Mouse (Mus musculus): ENCODE data around the gene Phldb2. TPM values are rescaled to one million over a fixed set of nuclear protein-coding genes. Genes with fewer than 3 reads are reported as not detected.
A peak's percentile ranks its signal among the peaks of the same experiment; 100 is the strongest.

Gene Phldb2
- polyA plus RNA-seq, 1 experiment from 2014 or later, result 24.3 TPM

GRCm38 (mm10) chr16:45831094-45831872 lies 122.1 kb downstream of the Phldb2 start:
- Histone ChIP-seq H3K4me1 (replicated peaks; ENCODE audit: control insufficient read depth, insufficient read depth, low read length) (peaks cover 20% of the 10 kb centered on the region), H3K9me3 (ENCODE audit: control insufficient read depth, low read length) (no peaks in the 10 kb centered on the region), H3K4me2 (peak overlapping the region; percentile 17), H3K27me3 (replicated peaks; ENCODE audit: control insufficient read depth, insufficient read depth, low read length) (no peaks in the 10 kb centered on the region), H3K4me3 (ENCODE audit: low read depth, low read length) (no peak overlapping the region), H3K36me3 (ENCODE audit: control insufficient read depth, insufficient read depth, low read length) (no peaks in the 10 kb centered on the region), H3K9ac (ENCODE audit: low read depth, low read length) (no peak overlapping the region), H3K27ac (ENCODE audit: low read depth, low read length) (peak overlapping the region; percentile 54; the same call in 1 of the 2 replicates)
- DNase-seq (ENCODE audit: low spot score) (no peak), ATAC-seq (replicated peaks; ENCODE audit: low FRiP score) (no peak)
- 49% methylated on average over 4 of the region's 4 CpGs for WGBS

- no peak for DNase-seq (ENCODE audit: low spot score)
- 69% methylated on average over 11 of the region's 11 CpGs for WGBS
Measured at GRCm38 (mm10) chr16:45830096-45830866, 123.1 kb downstream of the Phldb2 start.

GRCm38 (mm10) chr16:45825309-45825708 lies 128.1 kb downstream of the Phldb2 start:
- H3K9ac ChIP-seq (ENCODE audit: low read depth, low read length), result no peak overlapping the region
- no peak overlapping the region for H3K27ac ChIP-seq (ENCODE audit: low read depth, low read length)
- H3K4me1 ChIP-seq (replicated peaks; ENCODE audit: control insufficient read depth, insufficient read depth, low read length), result peaks cover 3% of the 10 kb centered on the region; the same call in 1 of the 2 replicates
- ATAC-seq (replicated peaks; ENCODE audit: low FRiP score) (no peak), DNase-seq (ENCODE audit: low spot score) (no peak)
- peaks cover 3% of the 10 kb centered on the region; the same call in 1 of the 2 replicates for H3K36me3 ChIP-seq (ENCODE audit: control insufficient read depth, insufficient read depth, low read length)
- 89% methylated on average over 10 of the region's 10 CpGs for WGBS
- H3K4me3 ChIP-seq (ENCODE audit: low read depth, low read length), result no peak overlapping the region
- H3K9me3 ChIP-seq (ENCODE audit: control insufficient read depth, low read length), result no peaks in the 10 kb centered on the region
- no peaks in the 10 kb centered on the region for H3K27me3 ChIP-seq (replicated peaks; ENCODE audit: control insufficient read depth, insufficient read depth, low read length)
- no peak overlapping the region for H3K4me2 ChIP-seq

More at GRCm38 (mm10) chr16:45830096-45830866, 123.1 kb downstream of the Phldb2 start:
- H3K4me2 ChIP-seq, result no peak overlapping the region; the same call in 1 of the 2 replicates
- H3K36me3 ChIP-seq (ENCODE audit: control insufficient read depth, insufficient read depth, low read length), result peaks cover under 1% of the 10 kb centered on the region; the same call in 1 of the 2 replicates
- H3K9me3 ChIP-seq (ENCODE audit: control insufficient read depth, low read length), result no peaks in the 10 kb centered on the region
- peak overlapping the region; percentile 48; the same call in 1 of the 2 replicates for H3K27ac ChIP-seq (ENCODE audit: low read depth, low read length)
- no peaks in the 10 kb centered on the region for H3K27me3 ChIP-seq (replicated peaks; ENCODE audit: control insufficient read depth, insufficient read depth, low read length)
- H3K4me1 ChIP-seq (replicated peaks; ENCODE audit: control insufficient read depth, insufficient read depth, low read length), result peaks cover 20% of the 10 kb centered on the region
- no peak overlapping the region for H3K9ac ChIP-seq (ENCODE audit: low read depth, low read length)
- H3K4me3 ChIP-seq (ENCODE audit: low read depth, low read length), result no peak overlapping the region
- ATAC-seq (replicated peaks; ENCODE audit: low FRiP score), result peak; percentile 39; the same call in 1 of the 2 replicates

GRCm38 (mm10) chr16:45824025-45824424 lies 129.4 kb downstream of the Phldb2 start:
- no peaks in the 10 kb centered on the region for H3K9me3 ChIP-seq (ENCODE audit: control insufficient read depth, low read length)
- WGBS, result 66% methylated on average over 4 of the region's 4 CpGs
- H3K36me3 ChIP-seq (ENCODE audit: control insufficient read depth, insufficient read depth, low read length), result peaks cover 3% of the 10 kb centered on the region; the same call in 1 of the 2 replicates
- no peaks in the 10 kb centered on the region for H3K4me1 ChIP-seq (replicated peaks; ENCODE audit: control insufficient read depth, insufficient read depth, low read length)
- DNase-seq (ENCODE audit: low spot score) (no peak), ATAC-seq (replicated peaks; ENCODE audit: low FRiP score) (no peak)
- no peak overlapping the region for H3K9ac ChIP-seq (ENCODE audit: low read depth, low read length)
- no peak overlapping the region for H3K4me3 ChIP-seq (ENCODE audit: low read depth, low read length)
- no peaks in the 10 kb centered on the region for H3K27me3 ChIP-seq (replicated peaks; ENCODE audit: control insufficient read depth, insufficient read depth, low read length)
- no peak overlapping the region for H3K4me2 ChIP-seq
- no peak overlapping the region for H3K27ac ChIP-seq (ENCODE audit: low read depth, low read length)

GRCm38 (mm10) chr16:45819911-45820310 lies 133.5 kb downstream of the Phldb2 start:
- Histone ChIP-seq H3K9me3 (ENCODE audit: control insufficient read depth, low read length) (no peaks in the 10 kb centered on the region), H3K27me3 (replicated peaks; ENCODE audit: control insufficient read depth, insufficient read depth, low read length) (no peaks in the 10 kb centered on the region), H3K9ac (ENCODE audit: low read depth, low read length) (no peak overlapping the region), H3K4me2 (no peak overlapping the region), H3K4me3 (ENCODE audit: low read depth, low read length) (no peak overlapping the region), H3K4me1 (replicated peaks; ENCODE audit: control insufficient read depth, insufficient read depth, low read length) (no peaks in the 10 kb centered on the region), H3K27ac (ENCODE audit: low read depth, low read length) (no peak overlapping the region), H3K36me3 (ENCODE audit: control insufficient read depth, insufficient read depth, low read length) (no peaks in the 10 kb centered on the region)
- DNase-seq (ENCODE audit: low spot score) (no peak), ATAC-seq (replicated peaks; ENCODE audit: low FRiP score) (no peak)
- 84% methylated on average over 4 of the region's 4 CpGs for WGBS

DNA sequence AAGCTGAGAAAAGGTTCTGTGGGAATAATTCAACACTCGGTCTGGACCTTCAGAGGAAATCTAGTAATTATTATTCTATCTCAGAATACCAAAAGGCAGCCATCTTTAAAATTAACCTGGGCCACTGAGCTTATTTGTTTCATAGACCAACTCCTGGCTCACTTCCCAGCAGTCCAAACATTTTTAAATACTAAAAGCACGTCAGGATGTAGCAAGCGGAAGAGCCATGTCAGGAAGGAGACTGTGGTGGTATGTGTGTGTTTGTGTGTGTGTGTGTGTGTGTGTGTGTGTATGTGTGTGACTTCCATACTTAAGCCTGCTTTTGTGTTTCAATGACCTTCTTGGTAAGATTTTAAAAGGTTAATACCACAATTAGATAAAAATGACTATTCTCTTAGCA lies 135.6 kb downstream of the Phldb2 start:
- H3K27ac ChIP-seq (ENCODE audit: low read depth, low read length), result no peak overlapping the region
- DNase-seq (ENCODE audit: low spot score) (no peak), ATAC-seq (replicated peaks; ENCODE audit: low FRiP score) (no peak)
- H3K9me3 ChIP-seq (ENCODE audit: control insufficient read depth, low read length), result no peaks in the 10 kb centered on the region
- WGBS, result 81% methylated on average over 3 of the region's 3 CpGs
- no peak overlapping the region for H3K4me3 ChIP-seq (ENCODE audit: low read depth, low read length)
- H3K9ac ChIP-seq (ENCODE audit: low read depth, low read length), result no peak overlapping the region
- H3K4me2 ChIP-seq, result no peak overlapping the region
- H3K36me3 ChIP-seq (ENCODE audit: control insufficient read depth, insufficient read depth, low read length), result no peaks in the 10 kb centered on the region
- no peaks in the 10 kb centered on the region for H3K4me1 ChIP-seq (replicated peaks; ENCODE audit: control insufficient read depth, insufficient read depth, low read length)
- H3K27me3 ChIP-seq (replicated peaks; ENCODE audit: control insufficient read depth, insufficient read depth, low read length), result no peaks in the 10 kb centered on the region

- Histone ChIP-seq H3K9ac (ENCODE audit: low read depth, low read length) (no peak overlapping the region), H3K27ac (ENCODE audit: low read depth, low read length) (no peak overlapping the region), H3K4me2 (no peak overlapping the region), H3K27me3 (replicated peaks; ENCODE audit: control insufficient read depth, insufficient read depth, low read length) (no peaks in the 10 kb centered on the region), H3K36me3 (ENCODE audit: control insufficient read depth, insufficient read depth, low read length) (no peaks in the 10 kb centered on the region), H3K4me1 (replicated peaks; ENCODE audit: control insufficient read depth, insufficient read depth, low read length) (no peaks in the 10 kb centered on the region), H3K9me3 (ENCODE audit: control insufficient read depth, low read length) (no peaks in the 10 kb centered on the region), H3K4me3 (ENCODE audit: low read depth, low read length) (no peak overlapping the region)
- ATAC-seq (replicated peaks; ENCODE audit: low FRiP score) (no peak), DNase-seq (ENCODE audit: low spot score) (no peak)
Measured at GRCm38 (mm10) chr16:45816670-45817069, 136.7 kb downstream of the Phldb2 start.

DNA sequence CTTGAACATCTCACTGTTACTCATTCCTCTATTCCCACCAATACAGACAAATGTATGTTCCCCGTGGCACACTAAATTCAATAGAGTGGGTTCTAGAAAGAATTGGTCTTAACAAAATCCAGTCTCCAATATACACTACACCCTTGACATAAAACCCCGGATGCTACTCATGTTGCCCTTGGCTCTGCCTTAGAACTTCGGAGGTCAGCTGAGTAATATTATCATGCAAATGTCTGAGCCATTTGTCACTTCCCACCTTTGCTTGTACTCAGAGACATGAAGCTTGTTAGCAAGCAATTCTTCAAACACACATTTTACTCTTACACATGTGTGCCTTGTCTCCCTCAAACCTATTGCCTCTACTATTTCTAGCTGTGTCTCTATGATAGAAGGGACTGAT lies 138.8 kb downstream of the Phldb2 start:
- Histone ChIP-seq H3K36me3 (ENCODE audit: control insufficient read depth, insufficient read depth, low read length) (no peaks in the 10 kb centered on the region), H3K9me3 (ENCODE audit: control insufficient read depth, low read length) (no peaks in the 10 kb centered on the region), H3K4me2 (no peak overlapping the region), H3K9ac (ENCODE audit: low read depth, low read length) (no peak overlapping the region), H3K4me3 (ENCODE audit: low read depth, low read length) (no peak overlapping the region), H3K27me3 (replicated peaks; ENCODE audit: control insufficient read depth, insufficient read depth, low read length) (no peaks in the 10 kb centered on the region), H3K4me1 (replicated peaks; ENCODE audit: control insufficient read depth, insufficient read depth, low read length) (0 out of 2 replicates have a peak, but pooled peaks cover 3% of the 10 kb centered on the region), H3K27ac (ENCODE audit: low read depth, low read length) (no peak overlapping the region)
- WGBS, result 76% methylated on average over 3 of the region's 3 CpGs
- no peak for DNase-seq (ENCODE audit: low spot score)
- ATAC-seq (replicated peaks; ENCODE audit: low FRiP score), result no peak

Measured in liver, embryonic 11.5 days (tissue).